Mouse (Mus musculus) megakaryocyte, embryonic 14.5 days (primary cell): ENCODE measurements around the gene Tap1.

ENCODE experiments used
- FLI1 ChIP-seq: IDR thresholded peaks from 2 replicates; pipeline ENCODE4 v1.6.1; 2012; ENCODE audit warnings: low read length, inconsistent platforms, mixed read lengths
- GATA1 ChIP-seq: IDR thresholded peaks from 3 replicates; pipeline ENCODE4 v1.6.1; 2012; ENCODE audit warnings: mixed read lengths, low read length, inconsistent platforms, borderline replicate concordance

DNA sequence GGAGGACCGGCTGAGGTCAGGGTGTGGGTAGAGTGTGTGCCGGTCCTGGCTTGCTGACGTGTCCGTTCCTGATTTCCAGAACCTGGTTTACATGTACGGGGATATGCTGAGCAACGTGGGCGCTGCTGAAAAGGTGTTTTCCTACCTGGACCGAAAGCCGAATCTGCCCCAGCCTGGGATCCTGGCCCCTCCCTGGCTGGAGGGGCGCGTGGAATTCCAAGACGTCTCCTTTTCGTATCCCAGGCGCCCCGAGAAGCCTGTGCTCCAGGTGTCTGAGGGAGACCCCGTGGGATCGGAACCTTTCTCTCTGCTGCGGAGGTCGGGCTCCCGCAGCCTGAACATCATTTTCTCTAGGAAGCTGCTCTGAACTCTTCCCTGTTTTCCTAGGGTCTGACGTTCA lies 26.6 kb downstream of the Tap1 start:
- TF ChIP-seq GATA1 (no peak), FLI1 (no peak)
